Mouse (Mus musculus) granulocyte monocyte progenitor cell, adult 5-6 weeks (primary cell): ENCODE measurements around the gene Syt14. TPM values are rescaled to one million over a fixed set of nuclear protein-coding genes. Genes with fewer than 3 reads are reported as not detected.

Experiments
- ATAC-seq: replicated peaks from 2 replicates; pipeline ENCODE4 v1.8.0; 2016; ENCODE audit warnings: mild to moderate bottlenecking, moderate TSS enrichment, inconsistent platforms; ENCODE audit not compliant: poor library complexity, severe bottlenecking
- total RNA-seq, 2 experiments: library from RNA; stranded (forward) in 1 of 2; stranded (reverse) in 1 of 2; fragments of 200-712, 200-1000 nt in 1 of 2; fragments of >200 nt in 1 of 2; fragmentation: Nextera tagmentation in 1 of 2; gene quantifications; 2 replicates each; pipeline ENCODE4 v1.2.3; 2014 to 2017

Gene Syt14
- total RNA-seq (2014; fragmentation: Nextera tagmentation) (not detected in 2 replicates), total RNA-seq (2017) (0.21 and 0.47 TPM in 2 replicates)

GRCm38 (mm10) chr1:193035371-193036238 is at the start of gene Syt14:
Gene Syt14 (minus strand): TSS chr1:193035775.
- peak; percentile 92 for ATAC-seq

- ATAC-seq: no peak
These were observed 48.4 kb upstream of the Syt14 start for GRCm38 (mm10) chr1:193084016-193084415.

DNA sequence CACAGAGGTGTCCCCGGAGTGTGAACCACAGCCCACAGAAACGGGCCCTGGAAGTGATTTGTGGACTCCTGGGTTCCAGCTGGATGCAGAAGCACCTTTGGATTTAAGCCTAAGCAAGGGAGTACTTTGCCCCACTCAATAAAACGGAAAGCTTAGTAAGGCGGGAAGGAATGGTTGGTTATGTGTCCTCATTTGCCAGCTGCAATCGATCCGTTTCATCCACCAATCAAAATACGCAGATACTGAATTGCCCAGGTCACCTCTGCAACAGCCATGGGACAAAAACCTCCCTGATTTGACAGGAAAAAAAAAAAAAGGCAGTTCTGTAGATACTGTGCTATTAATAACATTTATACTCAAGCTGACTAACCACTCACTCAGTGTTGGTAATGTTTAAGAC is 47.5 kb upstream of the Syt14 start:
- ATAC-seq: no peak

GRCm38 (mm10) chr1:193082311-193082921 is 46.8 kb upstream of the Syt14 start:
- ATAC-seq: no peak

- no peak for ATAC-seq
These were observed 27.0 kb upstream of the Syt14 start for GRCm38 (mm10) chr1:193062618-193063017.

DNA sequence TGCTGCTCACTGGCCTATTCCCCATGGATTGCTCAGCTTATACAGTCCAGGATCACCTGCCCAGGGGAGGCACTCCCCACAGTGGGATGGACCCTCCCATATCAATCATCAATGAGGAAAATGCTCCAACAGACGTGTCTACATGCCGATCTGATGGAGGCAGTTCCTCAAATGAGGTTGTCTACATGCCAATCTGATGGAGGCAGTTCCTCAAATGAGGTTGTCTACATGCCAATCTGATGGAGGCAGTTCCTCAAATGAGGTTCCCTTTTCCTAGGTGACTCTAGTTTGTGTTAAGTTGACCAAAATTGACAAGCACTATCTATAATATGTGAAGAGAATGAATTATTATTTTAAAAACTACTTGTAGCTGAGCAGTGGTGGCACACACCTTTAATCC is 24.6 kb upstream of the Syt14 start:
- peak; percentile 100 for ATAC-seq

- no peak for ATAC-seq
These were observed 24.0 kb upstream of the Syt14 start for GRCm38 (mm10) chr1:193059596-193059995.

DNA sequence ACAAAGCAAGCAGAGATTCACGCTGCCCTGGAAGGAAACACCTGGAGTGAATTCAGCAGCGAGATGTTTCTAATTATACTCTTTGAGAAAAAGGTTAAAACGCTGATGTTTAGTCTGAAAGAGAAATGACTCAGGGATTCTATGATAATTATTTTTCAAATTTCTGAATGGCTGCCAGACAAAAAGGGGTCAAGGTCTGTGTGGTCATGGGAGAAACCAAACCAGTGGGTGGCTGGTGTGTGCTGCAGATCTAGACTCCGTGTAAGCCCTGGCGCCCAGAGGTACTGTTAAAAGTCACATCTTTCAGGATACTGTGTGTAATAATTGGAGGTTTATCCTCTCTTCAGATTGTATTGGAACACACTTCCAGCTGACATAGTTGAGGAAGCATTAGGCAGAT is 18.8 kb upstream of the Syt14 start:
- no peak for ATAC-seq

GRCm38 (mm10) chr1:193053065-193053464 is 17.5 kb upstream of the Syt14 start:
- no peak for ATAC-seq

DNA sequence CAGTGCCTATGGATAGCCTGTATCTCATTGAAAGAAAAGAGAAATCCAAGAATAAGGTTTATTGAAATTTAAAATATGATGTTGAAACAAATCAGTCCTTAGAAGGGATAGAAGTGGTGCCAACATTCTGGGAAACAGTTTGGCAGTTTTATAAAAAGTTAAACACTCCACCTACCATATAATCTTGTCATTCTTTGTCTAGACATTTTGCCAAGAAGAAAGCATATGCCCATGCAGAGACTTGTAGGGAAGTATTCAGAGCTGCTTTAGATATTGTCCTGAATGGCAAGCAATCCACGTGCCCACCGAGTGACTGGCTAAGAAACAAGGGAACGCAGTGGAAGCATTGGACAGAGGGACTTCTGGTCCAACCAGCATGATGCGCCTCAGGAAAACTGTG is 12.0 kb upstream of the Syt14 start:
- ATAC-seq: no peak

DNA sequence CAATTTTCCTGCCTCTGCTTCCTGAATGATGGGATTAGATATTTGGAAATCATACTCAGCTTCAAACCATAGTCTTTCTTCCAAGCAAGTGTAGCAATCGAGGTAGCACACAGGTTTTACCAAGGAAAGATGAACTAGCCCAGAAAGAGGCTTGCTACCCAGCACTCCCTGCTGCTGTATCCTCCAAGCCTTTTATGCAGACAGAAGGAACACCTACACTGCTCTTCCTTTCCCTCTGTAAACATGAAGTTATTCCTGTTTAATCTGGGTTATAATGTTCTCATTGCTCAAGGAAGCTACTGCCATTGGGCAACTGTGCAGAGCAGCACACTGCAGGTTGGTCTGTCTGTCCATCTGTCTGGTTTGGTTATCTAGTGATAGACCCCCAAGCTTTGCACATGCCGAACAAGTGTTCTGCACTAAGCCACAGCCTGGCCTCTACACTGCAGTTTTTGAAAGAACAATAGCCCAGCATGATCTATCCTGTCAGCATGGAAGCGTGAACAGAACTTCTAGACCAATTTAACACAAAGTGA is 7.3 kb upstream of the Syt14 start:
- ATAC-seq: no peak

DNA sequence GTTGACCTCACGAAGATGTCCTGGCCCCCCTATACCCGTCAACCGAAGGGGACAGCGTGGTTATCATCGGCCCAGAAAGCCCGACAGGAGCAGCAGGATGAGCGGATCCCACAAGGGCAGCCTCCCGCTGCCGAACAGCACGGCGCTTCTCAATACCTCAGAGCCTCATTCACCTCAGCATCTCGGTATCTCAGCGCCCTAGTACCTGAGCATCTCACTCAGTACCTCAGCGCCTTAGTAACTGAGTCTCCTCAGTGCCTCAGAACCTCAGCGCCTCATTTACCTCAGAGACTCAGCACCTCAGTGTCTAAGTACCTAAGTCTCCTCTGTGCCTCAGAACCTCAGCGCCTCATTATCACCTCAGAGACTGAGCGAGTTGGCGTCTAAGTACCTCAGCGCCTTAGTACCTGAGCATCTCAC is 614 bp downstream of the Syt14 start:
- ATAC-seq: 0 out of 2 replicates have a peak, but pooled peaks have one; percentile 2

DNA sequence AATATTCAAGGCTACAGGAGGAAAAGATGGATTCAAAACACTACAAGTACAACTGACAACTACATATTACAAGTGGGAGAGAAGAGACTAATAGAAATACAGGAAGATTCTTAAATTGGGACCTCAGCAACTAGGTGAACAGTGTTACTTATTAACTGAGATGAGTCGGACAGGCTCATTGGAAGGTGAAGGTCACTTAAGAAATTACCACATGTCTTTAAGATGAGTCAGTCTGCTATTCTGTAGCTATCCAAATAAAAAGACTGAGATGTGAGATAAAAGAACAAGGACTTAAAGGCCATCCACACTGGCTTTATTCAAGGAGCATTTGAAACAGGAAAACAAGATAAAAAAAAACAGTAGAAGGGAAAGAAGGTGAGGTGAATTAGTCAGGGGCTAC is 11.3 kb downstream of the Syt14 start:
- ATAC-seq: no peak

- no peak for ATAC-seq
These were observed 23.2 kb downstream of the Syt14 start for GRCm38 (mm10) chr1:193012351-193012750.

- ATAC-seq: no peak
These were observed 24.4 kb downstream of the Syt14 start for GRCm38 (mm10) chr1:193011000-193011769.

DNA sequence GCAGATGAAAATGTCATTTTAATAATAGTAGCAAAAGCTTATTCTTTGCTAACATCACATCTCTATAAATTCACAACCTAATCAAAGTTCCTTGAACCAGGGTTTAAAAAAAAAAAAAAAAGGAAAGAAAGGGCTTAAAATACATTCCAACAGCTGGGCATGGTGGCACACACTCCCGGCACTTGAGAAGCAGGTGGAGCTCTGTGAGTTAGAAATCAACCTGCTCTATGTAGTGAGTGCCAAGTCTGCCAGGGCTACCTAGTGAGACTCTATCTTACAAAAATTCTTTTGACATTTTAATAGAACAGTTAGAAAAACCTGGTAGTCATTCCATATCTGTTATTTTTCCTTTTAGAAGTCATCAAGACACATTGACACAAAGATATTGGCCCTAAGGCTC is 31.0 kb downstream of the Syt14 start:
- ATAC-seq: no peak

GRCm38 (mm10) chr1:193003953-193004352 is 31.6 kb downstream of the Syt14 start:
- no peak for ATAC-seq

DNA sequence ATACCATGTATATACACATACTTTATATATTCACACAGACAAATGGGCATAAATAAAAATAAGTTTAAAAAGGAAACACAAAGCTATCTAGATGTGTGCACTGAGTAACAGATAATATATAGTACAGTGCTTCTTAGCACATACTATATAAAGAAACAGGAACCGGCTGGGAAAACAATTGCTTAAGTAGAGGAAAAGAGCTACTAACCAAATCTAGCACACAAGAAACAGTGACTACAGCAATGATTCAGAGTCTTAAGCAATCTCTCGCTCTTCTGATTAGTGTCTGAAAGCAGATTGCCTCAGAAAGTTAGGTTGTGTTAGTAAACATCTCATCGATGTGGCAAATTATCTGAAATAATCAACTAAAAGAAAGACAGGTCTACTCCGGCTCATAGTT is 33.3 kb downstream of the Syt14 start:
- peak; percentile 86 for ATAC-seq

- ATAC-seq: no peak; the same call in 1 of the 2 replicates
These were observed 34.0 kb downstream of the Syt14 start for GRCm38 (mm10) chr1:193001587-193001986.

DNA sequence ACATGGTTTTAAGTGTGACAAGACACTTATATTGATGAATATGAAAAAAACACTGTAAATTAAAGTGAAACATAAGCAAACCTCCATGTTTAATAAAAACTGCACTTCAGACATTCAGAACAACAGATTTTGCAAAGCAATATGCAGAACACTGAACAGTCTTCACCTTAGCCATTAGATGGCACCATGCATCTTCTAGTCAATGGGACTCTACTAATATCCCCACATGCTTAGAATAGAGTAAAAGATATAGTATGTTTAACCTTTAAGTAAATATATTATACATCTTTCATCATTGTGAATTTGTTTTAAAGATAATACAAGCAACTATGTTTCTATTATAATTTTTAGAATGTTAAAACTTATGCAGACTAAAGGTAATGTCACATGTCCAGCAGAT is 34.7 kb downstream of the Syt14 start:
- ATAC-seq: no peak
